Mouse (Mus musculus) CH12.LX (cell line): Measurements from ENCODE around the gene Flad1. TPM values are rescaled to one million over a fixed set of nuclear protein-coding genes. Genes with fewer than 3 reads are reported as not detected.
A peak's percentile ranks its signal among the peaks of the same experiment; 100 is the strongest.

ENCODE experiments used
- DNase-seq: peaks from one replicate; pipeline ENCODE4 v3.0.0-alpha.2; 2013; ENCODE audit errors: extremely low read depth
- H3K27ac ChIP-seq: 2 replicates; pipeline ENCODE4 v1.5.1; 2012; ENCODE audit warnings: low read depth, mild to moderate bottlenecking, control low read depth, moderate library complexity; ENCODE audit not compliant: insufficient read depth
- H3K27me3 ChIP-seq: replicated peaks from 2 replicates; pipeline ENCODE3; 2012; ENCODE audit warnings: inconsistent platforms
- H3K36me3 ChIP-seq, 2 experiments: replicated peaks in 1 of 2; 2 replicates each; pipeline versions ENCODE3 to v1.6.1; 2012; ENCODE audit warnings: inconsistent platforms in 1 of 2, low read length in 1 of 2, mild to moderate bottlenecking in 1 of 2, mixed read lengths in 1 of 2, moderate library complexity in 1 of 2; ENCODE audit not compliant: control insufficient read depth in 1 of 2, insufficient read depth in 1 of 2
- H3K4me1 ChIP-seq, 2 experiments: 2 replicates each; pipeline ENCODE4 v1.6.1; 2012; ENCODE audit warnings: inconsistent platforms in 1 of 2, moderate library complexity in 1 of 2; ENCODE audit not compliant: insufficient read depth in 2 of 2, control insufficient read depth in 1 of 2
- H3K4me2 ChIP-seq: 2 replicates; pipeline ENCODE4 v1.6.1; 2012; ENCODE audit warnings: low read depth, mild to moderate bottlenecking, control low read depth; ENCODE audit not compliant: poor library complexity, insufficient read depth, severe bottlenecking
- H3K4me3 ChIP-seq, 3 experiments: fragments of 150-350 bp in 1 of 3; sonication (generic) in 1 of 3; replicated peaks in 1 of 3; 2 replicates each; pipeline versions ENCODE3 to v1.5.1; 2011 to 2012; ENCODE audit warnings: low read depth in 2 of 3, low read length in 2 of 3, mild to moderate bottlenecking in 2 of 3, moderate library complexity in 2 of 3, control low read depth in 1 of 3, improper control_type of control experiment in 1 of 3, inconsistent platforms in 1 of 3, mixed read lengths in 1 of 3; ENCODE audit not compliant: poor library complexity in 1 of 3
- H3K79me2 ChIP-seq: replicated peaks from 2 replicates; pipeline ENCODE4 v1.6.1; 2012; ENCODE audit warnings: mild to moderate bottlenecking, moderate library complexity; ENCODE audit not compliant: control insufficient read depth, poor library complexity, insufficient read depth, severe bottlenecking; ENCODE audit errors: extremely low read depth
- H3K9ac ChIP-seq: 2 replicates; pipeline ENCODE4 v1.6.1; 2012; ENCODE audit warnings: low read depth, mild to moderate bottlenecking, control low read depth, moderate library complexity; ENCODE audit not compliant: insufficient read depth
- H3K9me3 ChIP-seq: replicated peaks from 2 replicates; pipeline ENCODE3; 2012; ENCODE audit warnings: low read length, inconsistent platforms, mixed read lengths
- BHLHE40 ChIP-seq: IDR thresholded peaks from 2 replicates; pipeline ENCODE4 v1.6.1; 2011; ENCODE audit warnings: mild to moderate bottlenecking, low read depth, low read length, improper control_type of control experiment
- CHD1 ChIP-seq: IDR thresholded peaks from 2 replicates; pipeline ENCODE4 v1.6.1; 2012; ENCODE audit warnings: low read depth, low read length, improper control_type of control experiment, inconsistent platforms
- CHD2 ChIP-seq: IDR thresholded peaks from 2 replicates; pipeline ENCODE4 v1.6.1; 2011; ENCODE audit warnings: low read length, improper control_type of control experiment
- CTCF ChIP-seq, 2 experiments: IDR thresholded peaks in 1 of 2; conservative IDR thresholded peaks in 1 of 2; 2 replicates each; pipeline ENCODE4 v1.5.1; 2011 to 2012; ENCODE audit warnings: low read depth in 2 of 2, low read length in 2 of 2, improper control_type of control experiment in 1 of 2, inconsistent platforms in 1 of 2, mild to moderate bottlenecking in 1 of 2, moderate library complexity in 1 of 2
- E2F4 ChIP-seq: IDR thresholded peaks from 2 replicates; pipeline ENCODE4 v1.6.1; 2011; ENCODE audit warnings: low read depth, low read length, improper control_type of control experiment; ENCODE audit not compliant: insufficient replicate concordance
- ELF1 ChIP-seq: IDR thresholded peaks from 2 replicates; pipeline ENCODE4 v1.6.1; 2014; ENCODE audit warnings: low read depth, mild to moderate bottlenecking, inconsistent platforms, low read length, improper control_type of control experiment
- EP300 ChIP-seq: IDR thresholded peaks from 2 replicates; pipeline ENCODE4 v1.6.1; 2011; ENCODE audit warnings: low read length, improper control_type of control experiment
- ETS1 ChIP-seq: conservative IDR thresholded peaks from 2 replicates; pipeline ENCODE4 v1.6.1; 2012; ENCODE audit warnings: low read depth, mild to moderate bottlenecking, inconsistent platforms, low read length, improper control_type of control experiment, moderate library complexity
- GABPA ChIP-seq: IDR thresholded peaks from 2 replicates; pipeline ENCODE4 v1.6.1; 2012; ENCODE audit warnings: low read depth, low read length, improper control_type of control experiment, inconsistent platforms; ENCODE audit not compliant: insufficient replicate concordance
- HCFC1 ChIP-seq: IDR thresholded peaks from 2 replicates; pipeline ENCODE4 v1.6.1; 2012; ENCODE audit warnings: low read depth, mild to moderate bottlenecking, inconsistent platforms, low read length, improper control_type of control experiment
- IRF4 ChIP-seq: IDR thresholded peaks from 2 replicates; pipeline ENCODE4 v1.6.1; 2014; ENCODE audit warnings: low read depth, mild to moderate bottlenecking, inconsistent platforms, low read length, improper control_type of control experiment
- JUN ChIP-seq: IDR thresholded peaks from 2 replicates; pipeline ENCODE4 v1.6.1; 2011; ENCODE audit warnings: low read depth, mild to moderate bottlenecking, low read length, improper control_type of control experiment, moderate library complexity; ENCODE audit not compliant: insufficient read depth
- JUND ChIP-seq: conservative IDR thresholded peaks from 2 replicates; pipeline ENCODE4 v1.6.1; 2011; ENCODE audit warnings: low read depth, low read length, improper control_type of control experiment
- KAT2A ChIP-seq: IDR thresholded peaks from 2 replicates; pipeline ENCODE4 v1.6.1; 2012; ENCODE audit warnings: low read length, improper control_type of control experiment, inconsistent platforms; ENCODE audit not compliant: insufficient replicate concordance
- MAFK ChIP-seq: IDR thresholded peaks from 2 replicates; pipeline ENCODE4 v1.6.1; 2011; ENCODE audit warnings: low read length, improper control_type of control experiment; ENCODE audit not compliant: insufficient replicate concordance
- MAX ChIP-seq: IDR thresholded peaks from 2 replicates; pipeline ENCODE4 v1.6.1; 2011; ENCODE audit warnings: low read length, improper control_type of control experiment
- MAZ ChIP-seq: IDR thresholded peaks from 2 replicates; pipeline ENCODE4 v1.6.1; 2012; ENCODE audit warnings: low read depth, mild to moderate bottlenecking, inconsistent platforms, low read length, improper control_type of control experiment, moderate library complexity
- MEF2A ChIP-seq: IDR thresholded peaks from 2 replicates; pipeline ENCODE4 v1.6.1; 2014; ENCODE audit warnings: low read depth, mild to moderate bottlenecking, inconsistent platforms, low read length, improper control_type of control experiment, borderline replicate concordance
- MXI1 ChIP-seq: IDR thresholded peaks from 2 replicates; pipeline ENCODE4 v1.6.1; 2011; ENCODE audit warnings: mild to moderate bottlenecking, low read depth, low read length, improper control_type of control experiment
- MYC ChIP-seq: IDR thresholded peaks from 2 replicates; pipeline ENCODE4 v1.6.1; 2011; ENCODE audit warnings: low read depth, mild to moderate bottlenecking, improper control_type of control experiment, low read length
- NELFE ChIP-seq: IDR thresholded peaks from 2 replicates; pipeline ENCODE4 v1.6.1; 2011; ENCODE audit warnings: low read depth, low read length, improper control_type of control experiment
- NRF1 ChIP-seq: IDR thresholded peaks from 2 replicates; pipeline ENCODE4 v1.6.1; 2014; ENCODE audit warnings: low read depth, mild to moderate bottlenecking, inconsistent platforms, low read length, improper control_type of control experiment, moderate library complexity
- PAX5 ChIP-seq: IDR thresholded peaks from 2 replicates; pipeline ENCODE4 v1.6.1; 2012; ENCODE audit warnings: low read length, inconsistent platforms, mixed read lengths
- POLR2A ChIP-seq: IDR thresholded peaks from 2 replicates; pipeline ENCODE4 v1.6.1; 2011; ENCODE audit warnings: low read depth, mild to moderate bottlenecking, improper control_type of control experiment, low read length
- POLR2AphosphoS2 ChIP-seq: IDR thresholded peaks from 2 replicates; pipeline ENCODE4 v1.6.1; 2011; ENCODE audit warnings: low read depth, low read length, improper control_type of control experiment
- RAD21 ChIP-seq: IDR thresholded peaks from 2 replicates; pipeline ENCODE4 v1.6.1; 2011; ENCODE audit warnings: low read depth, mild to moderate bottlenecking, low read length, improper control_type of control experiment, moderate library complexity
- RCOR1 ChIP-seq: conservative IDR thresholded peaks from 2 replicates; pipeline ENCODE4 v1.6.1; 2012; ENCODE audit warnings: low read depth, mild to moderate bottlenecking, inconsistent platforms, low read length, improper control_type of control experiment
- SIN3A ChIP-seq: IDR thresholded peaks from 2 replicates; pipeline ENCODE4 v1.6.1; 2012; ENCODE audit warnings: low read length, improper control_type of control experiment, inconsistent platforms
- SMC3 ChIP-seq: IDR thresholded peaks from 2 replicates; pipeline ENCODE4 v1.6.1; 2011; ENCODE audit warnings: low read depth, low read length, improper control_type of control experiment
- TBP ChIP-seq: conservative IDR thresholded peaks from 2 replicates; pipeline ENCODE4 v1.6.1; 2011; ENCODE audit warnings: low read depth, low read length, improper control_type of control experiment
- TCF12 ChIP-seq: IDR thresholded peaks from 2 replicates; pipeline ENCODE4 v1.6.1; 2014; ENCODE audit warnings: low read depth, mild to moderate bottlenecking, inconsistent platforms, low read length, improper control_type of control experiment
- UBTF ChIP-seq: IDR thresholded peaks from 2 replicates; pipeline ENCODE4 v1.6.1; 2012; ENCODE audit warnings: low read depth, mild to moderate bottlenecking, inconsistent platforms, low read length, improper control_type of control experiment, moderate library complexity
- USF1 ChIP-seq: IDR thresholded peaks from 2 replicates; pipeline ENCODE4 v1.6.1; 2014; ENCODE audit warnings: low read depth, mild to moderate bottlenecking, inconsistent platforms, low read length, improper control_type of control experiment
- USF2 ChIP-seq: conservative IDR thresholded peaks from 2 replicates; pipeline ENCODE4 v1.6.1; 2011; ENCODE audit warnings: low read depth, low read length, improper control_type of control experiment
- ZC3H11A ChIP-seq: IDR thresholded peaks from 2 replicates; pipeline ENCODE4 v1.6.1; 2012; ENCODE audit warnings: low read depth, mild to moderate bottlenecking, inconsistent platforms, low read length, improper control_type of control experiment
- ZKSCAN1 ChIP-seq: IDR thresholded peaks from 2 replicates; pipeline ENCODE4 v1.6.1; 2012; ENCODE audit warnings: low read depth, inconsistent platforms, low read length, improper control_type of control experiment, borderline replicate concordance
- ZMIZ1 ChIP-seq: IDR thresholded peaks from 2 replicates; pipeline ENCODE4 v1.6.1; 2012; ENCODE audit warnings: low read depth, mild to moderate bottlenecking, inconsistent platforms, low read length, improper control_type of control experiment
- ZNF384 ChIP-seq: IDR thresholded peaks from 2 replicates; pipeline ENCODE4 v1.6.1; 2012; ENCODE audit warnings: low read depth, low read length, improper control_type of control experiment, inconsistent platforms
- dilution Hi-C: fragments of 300-500 bp; cut with MboI; formaldehyde crosslinking; loops from 2 replicates; pipeline ENCODE4 v1.14.3; 2020; ENCODE audit warnings: low sequenced_read_pairs; ENCODE audit not compliant: extremely low pct_unique_long_range_greater_than_20kb, extremely low pct_ligation_motif_present
- in situ Hi-C: fragments of 300-500 bp; cut with MboI; formaldehyde crosslinking; loops from 3 replicates; pipeline ENCODE4 v1.14.3; 2019; ENCODE audit warnings: low sequenced_read_pairs, low pct_ligation_motif_present, low pct_unique_long_range_greater_than_20kb, mixed read lengths
- polyA plus RNA-seq: library from polyadenylated mRNA; unstranded; fragments of >175 nt; gene quantifications from 2 replicates; pipeline ENCODE4 v1.2.1, GENCODE M21; 2012; ENCODE audit warnings: low read depth; ENCODE audit not compliant: insufficient read length
- total RNA-seq, 2 experiments: library from RNA; depleted of rRNA; stranded (reverse); fragments of 300-350 nt in 1 of 2; fragments of >200 nt in 1 of 2; gene quantifications; 2 replicates each; pipeline ENCODE4 v1.2.3; 2012 to 2014

Flad1 gene
- 26.9 and 29.0 TPM in 2 replicates for total RNA-seq (2012; rRNA removed)
- 28.7 and 31.1 TPM in 2 replicates for total RNA-seq (2014; rRNA removed)
- polyA plus RNA-seq, result 25.9 and 26.0 TPM in 2 replicates

GRCm38 (mm10) chr3:89411490-89412393 lies at the start of gene Flad1:
Gene Flad1 (minus strand): TSS chr3:89411870.
- dilution Hi-C loops (no loop called here), in situ Hi-C loops (no loop called here)
- Histone ChIP-seq H3K27ac (peak within 1 kb of the TSS; percentile 64; the same call in 1 of the 2 replicates), H3K36me3 (peaks cover 48 to 64% of the 10 kb centered on the region in 2 experiments), H3K27me3 (no peaks in the 10 kb centered on the region), H3K9me3 (peaks cover 8% of the 10 kb centered on the region), H3K9ac (peak within 1 kb of the TSS; percentile 69), H3K79me2 (peaks cover 17% of the 10 kb centered on the region), H3K4me3 (peak within 1 kb of the TSS; percentile 61 to 96 (median 64)), H3K4me2 (peak within 1 kb of the TSS; percentile 58), H3K4me1 (peaks cover 8 to 54% of the 10 kb centered on the region in 2 experiments)
- peak; percentile 100 for DNase-seq
- peak; percentile 98 for TF ChIP-seq ELF1
- TF ChIP-seq ETS1, result no peak
- TF ChIP-seq MXI1, result peak; percentile 91
- peak; percentile 27; the same call in 1 of the 2 replicates for TF ChIP-seq MAZ
- peak; percentile 67 for TF ChIP-seq POLR2A
- TF ChIP-seq SMC3, result no peak
- TF ChIP-seq POLR2AphosphoS2, result peak; percentile 94
- TF ChIP-seq GABPA, result no peak; the same call in 1 of the 2 replicates
- no peak for TF ChIP-seq MAX
- peak; percentile 87 for TF ChIP-seq HCFC1
- peak; percentile 98 for TF ChIP-seq SIN3A
- no peak; the same call in 1 of the 2 replicates for TF ChIP-seq RCOR1
- no peak for TF ChIP-seq USF1
- TF ChIP-seq CHD1, result no peak
- peak; percentile 52 for TF ChIP-seq TCF12
- TF ChIP-seq BHLHE40, result no peak
- TF ChIP-seq MEF2A, result no peak; the same call in 1 of the 2 replicates
- no peak for TF ChIP-seq PAX5
- peak; percentile 29; the same call in 1 of the 2 replicates for TF ChIP-seq IRF4
- peak; percentile 93 for TF ChIP-seq KAT2A
- TF ChIP-seq ZC3H11A, result no peak
- peak; percentile 99 for TF ChIP-seq CHD2
- no peak for TF ChIP-seq CTCF (conservative IDR thresholded peaks at IDR 0.05 in 1 of 2, IDR thresholded peaks at IDR 0.05 in 1 of 2; ENCODE audit: low read depth in 2 of 2, low read length in 2 of 2)
- no peak for TF ChIP-seq ZKSCAN1
- no peak for TF ChIP-seq UBTF
- peak; percentile 66 for TF ChIP-seq NRF1
- no peak for TF ChIP-seq TBP
- TF ChIP-seq ZNF384, result no peak
- TF ChIP-seq MAFK, result no peak
- TF ChIP-seq USF2, result no peak
- peak; percentile 63 for TF ChIP-seq NELFE
- TF ChIP-seq RAD21, result no peak
- no peak for TF ChIP-seq JUN
- TF ChIP-seq E2F4, result no peak
- no peak; the same call in 1 of the 2 replicates for TF ChIP-seq MYC
- no peak for TF ChIP-seq JUND
- TF ChIP-seq EP300, result no peak
- no peak; the same call in 1 of the 2 replicates for TF ChIP-seq ZMIZ1
- TF ChIP-seq, all 38 proteins: peak for 13
